Mouse (Mus musculus): ENCODE data around the gene Plekha1.

The Plekha1 gene

DNA sequence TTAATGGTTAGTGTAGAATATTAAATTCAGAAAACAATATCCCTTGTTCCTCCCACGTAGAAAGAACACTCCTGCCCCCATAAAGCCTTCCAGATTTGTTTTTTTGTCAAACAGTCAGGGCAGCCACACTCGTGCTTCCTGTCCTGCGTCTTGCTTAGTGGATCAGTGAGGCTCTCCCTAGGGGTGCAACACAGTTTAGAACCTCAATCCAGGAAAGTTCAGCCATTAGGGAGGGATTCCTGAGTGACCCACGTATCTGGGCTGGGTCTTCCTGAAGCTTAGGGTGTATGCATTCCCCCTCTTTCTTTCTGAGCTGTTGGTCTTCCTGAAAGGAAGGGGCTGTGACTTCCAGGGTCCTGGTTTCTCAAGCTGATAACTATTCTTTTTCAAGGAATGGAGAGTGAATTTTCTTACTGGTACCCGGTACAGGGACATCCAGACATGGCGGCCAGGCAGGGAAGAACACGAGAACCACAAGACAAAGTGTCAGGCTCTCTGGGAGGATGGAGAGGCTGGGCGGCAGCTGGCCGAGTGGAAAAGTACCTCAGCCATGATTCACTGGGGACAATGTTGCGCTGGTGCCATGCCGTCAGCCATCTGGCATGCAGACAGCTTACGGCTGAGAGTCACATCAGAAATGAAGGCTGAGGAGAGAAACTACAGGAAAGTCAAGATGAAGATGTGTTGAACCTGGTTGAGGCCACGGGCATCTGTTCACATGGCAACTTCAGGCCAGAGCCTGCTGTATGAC lies 57.6 kb downstream of the Plekha1 start:
- DNase-seq (ENCODE audit: low spot score) = no peak

DNA sequence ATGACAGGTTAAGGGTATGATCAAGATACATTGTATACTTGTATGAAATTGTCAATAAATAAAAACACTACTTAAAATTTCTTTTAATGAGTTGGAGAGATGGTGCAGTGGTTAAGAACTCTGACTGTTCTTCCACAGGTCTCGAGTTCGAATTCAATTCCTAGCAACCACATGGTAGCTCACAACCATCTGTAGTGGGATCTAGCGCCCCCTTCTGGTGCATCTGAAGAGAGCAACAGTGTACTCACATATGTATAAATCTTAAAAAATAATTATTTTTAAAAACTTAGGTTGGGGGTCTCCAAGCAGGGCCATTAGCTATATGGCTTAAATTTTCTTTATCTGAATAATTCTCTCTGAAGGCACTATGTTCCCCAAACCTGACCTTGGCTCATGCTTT lies 64.8 kb downstream of the Plekha1 start:
- DNase-seq (ENCODE audit: low spot score) = no peak

DNA sequence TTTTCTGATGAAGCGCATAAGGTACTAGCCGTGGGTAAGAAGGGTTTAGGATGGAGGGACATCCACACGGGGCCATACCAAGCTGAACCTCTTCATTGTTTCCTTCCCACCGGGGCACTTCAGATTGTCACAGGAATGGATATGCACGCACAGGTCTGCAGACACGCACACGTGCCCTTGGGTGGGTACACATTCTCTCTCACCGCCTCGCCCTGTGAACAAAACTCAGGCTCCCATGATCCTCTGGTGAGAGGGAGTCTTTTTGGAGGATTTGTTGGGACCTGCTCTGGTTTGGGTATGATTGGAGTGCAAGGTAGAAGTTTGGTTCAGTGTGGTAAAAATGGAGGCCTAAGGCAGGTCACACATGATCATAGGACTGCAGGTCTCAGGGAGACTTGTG lies 67.4 kb downstream of the Plekha1 start:
- no peak for DNase-seq (ENCODE audit: low spot score)

DNA sequence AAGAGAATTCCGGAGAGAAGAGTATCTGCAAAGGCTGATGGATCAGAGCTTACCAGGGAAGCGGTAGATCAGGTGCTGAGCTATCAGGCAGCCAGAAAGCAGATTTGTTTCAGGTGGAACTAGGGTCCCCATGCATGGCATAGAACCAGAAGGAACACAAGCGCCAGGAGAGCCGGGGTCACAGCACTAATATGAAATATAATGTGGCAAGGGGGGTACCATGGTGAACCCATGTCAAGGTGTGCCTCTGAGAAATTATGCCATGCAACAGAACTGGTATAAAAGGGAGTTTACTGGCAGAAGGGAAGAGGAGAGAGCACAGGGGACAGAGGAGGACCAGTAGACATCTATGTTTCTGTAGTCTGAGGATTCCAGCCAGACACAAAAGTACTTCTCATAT lies 69.1 kb downstream of the Plekha1 start:
- DNase-seq (ENCODE audit: low spot score) = no peak

DNA sequence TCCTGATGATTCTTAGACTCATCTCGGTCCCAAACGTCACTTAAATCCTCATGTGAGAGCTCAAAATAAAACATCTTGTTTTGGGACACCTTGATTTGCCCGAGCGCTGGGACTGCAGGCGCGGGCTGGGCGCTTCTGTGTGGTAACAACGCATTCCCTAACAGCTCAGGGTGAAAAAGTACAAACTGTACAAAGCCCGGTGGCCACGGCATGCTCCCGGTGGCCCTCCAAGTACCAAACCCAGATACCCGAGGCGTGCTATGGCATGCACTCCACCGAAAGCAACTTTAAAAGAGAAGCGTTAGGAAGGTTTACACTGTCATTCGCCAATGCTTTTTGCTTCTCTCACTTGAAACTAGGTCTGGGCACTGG lies 69.9 kb downstream of the Plekha1 start:
- DNase-seq (ENCODE audit: low spot score) = peak; percentile 28

DNA sequence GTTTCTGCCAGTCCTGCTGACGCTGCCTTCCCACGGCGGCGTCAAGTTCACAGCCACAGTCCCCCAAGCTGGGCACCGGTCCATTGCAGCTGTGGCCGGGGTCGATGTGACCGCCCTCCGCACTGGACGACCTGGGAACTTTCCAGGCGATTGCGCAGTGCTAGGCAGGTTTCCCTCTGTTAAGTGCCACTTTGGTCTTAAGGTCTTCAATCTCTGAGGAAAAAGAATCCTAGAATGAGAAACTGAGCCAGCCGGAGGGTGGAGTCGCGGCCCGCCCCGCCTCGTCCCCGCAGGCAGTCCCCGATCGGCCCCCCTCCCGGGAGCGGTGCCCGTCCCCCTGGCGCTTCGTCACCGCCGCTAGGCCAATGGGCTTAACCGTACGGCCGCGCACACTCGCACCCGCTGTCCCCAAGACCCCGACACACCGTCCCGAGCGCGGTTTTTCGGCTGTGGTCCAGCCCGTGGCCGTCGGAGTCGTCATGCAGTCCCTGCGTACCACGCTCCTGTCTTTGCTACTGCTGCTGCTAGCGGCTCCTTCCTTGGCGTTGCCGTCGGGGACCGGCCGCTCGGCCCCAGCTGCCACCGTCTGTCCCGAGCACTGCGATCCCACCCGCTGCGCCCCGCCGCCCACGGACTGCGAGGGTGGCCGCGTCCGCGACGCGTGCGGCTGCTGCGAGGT lies 70.4 kb downstream of the Plekha1 start, which contains the start of gene Htra1:
Gene Htra1 (plus strand): TSS at position 319 of the 679 bp plus-strand sequence.
- DNase-seq (ENCODE audit: low spot score) = peak; percentile 75

DNA sequence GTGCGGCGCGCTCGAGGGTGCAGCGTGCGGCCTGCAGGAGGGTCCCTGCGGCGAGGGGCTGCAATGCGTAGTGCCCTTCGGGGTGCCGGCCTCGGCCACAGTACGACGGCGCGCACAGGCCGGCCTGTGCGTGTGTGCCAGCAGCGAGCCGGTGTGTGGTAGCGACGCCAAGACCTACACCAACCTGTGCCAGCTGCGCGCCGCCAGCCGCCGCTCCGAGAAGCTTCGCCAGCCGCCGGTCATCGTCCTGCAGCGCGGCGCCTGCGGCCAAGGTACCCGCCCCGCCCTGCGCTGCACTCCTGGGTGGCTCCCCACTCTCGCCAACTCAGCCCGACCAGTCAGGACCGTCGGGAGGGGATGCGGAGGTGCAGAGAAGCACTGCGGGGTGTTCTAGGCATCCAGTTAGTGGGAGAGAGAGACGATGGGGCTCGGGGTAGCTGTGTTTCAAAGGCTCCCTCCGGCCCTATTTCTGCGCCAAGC lies 71.0 kb downstream of the Plekha1 start:
- DNase-seq (ENCODE audit: low spot score) = peak; percentile 20

DNA sequence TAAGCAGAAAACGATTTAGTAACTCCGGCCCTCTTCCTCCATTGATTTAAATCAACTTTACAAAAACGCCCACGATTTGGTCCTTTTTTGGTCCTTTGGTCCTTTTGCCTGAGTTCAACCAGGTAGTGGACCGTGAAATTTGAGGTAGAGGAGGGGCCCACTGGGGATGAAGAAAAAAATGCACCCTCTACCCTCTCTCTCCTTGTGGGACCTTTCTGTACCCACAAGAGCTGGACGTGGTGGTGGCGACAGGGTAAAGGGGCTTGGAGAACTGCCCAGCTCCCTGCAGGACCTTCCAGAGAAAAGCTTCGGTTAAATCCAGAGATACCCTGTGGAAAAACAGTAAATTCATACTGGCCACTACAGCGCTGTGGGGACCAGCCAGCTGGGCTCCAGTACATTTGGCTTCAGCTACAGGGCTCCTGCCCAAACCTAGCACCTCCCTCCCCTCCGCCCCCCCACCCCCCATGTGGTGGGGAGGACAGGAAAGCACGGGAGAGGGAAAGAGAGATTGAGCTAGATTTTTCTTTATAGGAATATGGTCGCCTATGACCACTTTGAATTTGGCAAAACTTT lies 71.8 kb downstream of the Plekha1 start:
- DNase-seq (ENCODE audit: low spot score) = no peak

DNA sequence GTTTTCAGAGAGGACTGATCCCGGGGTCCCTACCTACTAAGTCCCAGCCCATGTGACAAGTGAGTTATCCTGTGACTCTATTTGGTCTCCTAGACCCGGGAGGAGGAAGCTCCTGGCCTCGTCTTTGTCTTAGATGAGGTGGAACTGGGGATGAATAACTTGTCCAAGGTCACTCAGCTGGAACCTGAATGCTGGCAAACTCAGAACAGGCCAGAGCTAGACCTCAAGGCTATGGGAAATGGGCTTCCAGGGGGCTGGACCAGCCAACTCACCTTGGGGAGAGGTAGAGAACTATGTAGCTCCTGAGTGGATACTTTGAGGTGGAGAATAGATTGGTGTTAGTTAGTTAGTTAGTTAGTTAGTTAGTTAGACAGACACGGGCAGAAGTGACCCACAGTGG lies 72.4 kb downstream of the Plekha1 start:
- no peak for DNase-seq (ENCODE audit: low spot score)

DNA sequence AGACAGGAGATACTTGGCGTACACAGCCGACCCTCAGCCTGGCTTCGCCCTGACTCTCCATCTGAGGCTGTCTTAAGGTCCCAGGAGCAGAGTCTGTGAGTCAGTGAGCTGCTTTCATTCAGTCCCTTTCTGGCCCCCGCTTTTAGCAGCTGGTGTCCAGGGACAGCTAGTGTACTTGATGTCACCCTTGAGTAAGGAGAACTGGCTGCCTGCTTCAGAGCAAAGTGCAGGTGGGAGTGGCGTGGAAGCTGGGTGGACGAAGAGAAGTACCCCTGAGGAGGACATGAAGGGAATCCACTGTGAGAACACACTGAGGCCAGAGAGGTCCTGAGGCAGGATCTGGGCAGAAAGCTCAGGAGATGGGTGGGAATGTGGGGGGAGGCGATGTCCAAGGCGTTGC lies 73.3 kb downstream of the Plekha1 start:
- DNase-seq (ENCODE audit: low spot score) = no peak

DNA sequence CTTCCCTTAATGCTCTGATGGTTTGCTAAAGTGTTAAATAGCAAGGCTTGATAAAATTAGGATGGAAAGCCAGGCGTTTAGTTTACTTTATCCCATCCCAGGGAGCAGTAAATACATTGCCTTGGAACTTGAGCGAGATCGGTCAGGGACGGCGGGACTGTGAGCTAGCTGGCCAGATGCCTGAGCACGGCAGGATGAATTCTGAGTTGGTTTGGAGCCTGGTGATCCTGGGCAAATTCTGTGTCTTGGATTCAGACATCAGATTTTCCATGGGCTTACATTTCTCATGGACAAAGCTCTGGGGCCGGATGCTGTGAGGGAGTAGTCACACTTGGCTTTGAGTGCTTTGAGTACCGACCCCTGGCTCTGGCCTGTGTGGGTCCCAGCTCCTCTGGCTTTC lies 75.2 kb downstream of the Plekha1 start:
- DNase-seq (ENCODE audit: low spot score) = no peak

DNA sequence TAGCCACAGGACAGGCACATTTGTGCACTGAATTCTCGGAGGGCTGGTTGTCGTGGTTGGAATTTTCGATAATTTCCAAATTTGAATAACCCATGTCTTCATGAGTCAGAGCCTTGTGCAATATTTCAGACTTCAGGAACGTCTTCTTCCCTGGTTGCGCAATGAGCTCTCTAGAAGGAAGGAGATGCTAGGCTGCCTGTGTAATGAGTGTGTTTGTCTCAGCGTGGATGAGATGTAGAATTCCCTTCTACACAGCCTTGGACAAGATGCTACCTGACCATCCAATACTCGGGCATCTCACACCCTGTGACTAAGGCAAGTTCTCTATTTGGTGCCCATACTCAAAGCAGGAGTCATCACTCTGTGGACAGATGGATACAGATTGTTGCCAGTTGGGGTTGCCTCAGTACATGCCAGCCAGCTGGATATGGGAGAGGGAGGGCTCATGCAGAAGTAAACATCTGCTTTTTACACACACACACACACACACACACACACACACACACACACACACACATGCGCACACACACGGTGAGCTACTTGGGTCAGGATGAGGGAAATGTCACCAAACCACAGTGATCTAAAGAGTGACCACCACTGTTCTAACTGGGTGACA lies 77.8 kb downstream of the Plekha1 start:
- peak; percentile 56 for DNase-seq (ENCODE audit: low spot score)

DNA sequence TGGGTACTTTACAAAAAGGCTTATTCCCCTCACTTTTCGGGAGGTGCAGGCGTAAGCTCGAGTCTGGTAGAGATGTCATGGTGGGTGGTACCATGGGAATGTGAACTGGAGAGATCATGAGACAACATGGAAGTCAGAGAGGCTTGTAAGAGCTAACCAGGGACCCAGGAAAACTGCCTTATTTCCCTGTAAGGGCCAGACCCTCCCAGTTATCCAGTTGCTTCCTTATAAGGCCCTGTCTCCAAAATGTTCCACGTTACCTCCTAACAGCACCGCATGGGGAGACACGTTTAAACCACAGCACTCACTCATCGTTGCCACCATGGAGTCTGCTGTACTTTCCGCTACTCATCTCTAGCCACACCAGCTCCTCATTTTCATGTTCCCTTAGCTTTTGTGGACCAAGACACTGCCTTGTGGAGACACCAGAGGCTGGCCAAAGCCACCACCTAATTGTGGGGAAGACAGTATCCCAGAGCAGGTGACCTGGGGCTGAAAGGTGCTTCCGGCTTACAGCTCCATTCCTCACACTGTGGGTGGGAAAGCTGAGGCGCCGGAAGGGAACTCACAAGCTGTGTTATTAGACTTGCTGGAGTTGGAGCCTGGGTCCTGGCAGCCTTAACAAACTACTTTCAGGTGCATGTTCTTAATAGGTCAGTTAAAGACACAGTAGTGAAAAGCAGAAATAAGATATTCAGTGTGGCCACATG lies 79.4 kb downstream of the Plekha1 start:
- no peak for DNase-seq (ENCODE audit: low spot score)

DNA sequence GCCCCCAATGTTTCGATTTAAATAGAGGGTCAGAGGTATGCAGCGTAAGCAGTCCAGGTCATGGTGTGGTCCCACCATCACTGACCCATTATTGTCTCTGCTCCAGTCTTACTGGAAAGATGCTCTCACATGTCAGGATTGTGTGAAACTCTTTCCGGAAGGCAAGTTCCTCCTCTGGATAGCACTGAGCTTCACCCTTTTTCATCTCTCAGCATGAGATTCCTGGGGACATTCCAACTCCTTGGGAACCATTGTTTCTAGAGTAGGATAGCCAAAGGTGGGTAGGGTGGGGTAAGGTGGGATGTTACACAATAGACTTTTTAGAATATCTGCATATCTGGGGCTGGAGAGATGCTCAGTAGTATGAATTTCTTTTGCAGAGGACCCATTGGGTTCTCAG lies 80.2 kb downstream of the Plekha1 start:
- no peak for DNase-seq (ENCODE audit: low spot score)

DNA sequence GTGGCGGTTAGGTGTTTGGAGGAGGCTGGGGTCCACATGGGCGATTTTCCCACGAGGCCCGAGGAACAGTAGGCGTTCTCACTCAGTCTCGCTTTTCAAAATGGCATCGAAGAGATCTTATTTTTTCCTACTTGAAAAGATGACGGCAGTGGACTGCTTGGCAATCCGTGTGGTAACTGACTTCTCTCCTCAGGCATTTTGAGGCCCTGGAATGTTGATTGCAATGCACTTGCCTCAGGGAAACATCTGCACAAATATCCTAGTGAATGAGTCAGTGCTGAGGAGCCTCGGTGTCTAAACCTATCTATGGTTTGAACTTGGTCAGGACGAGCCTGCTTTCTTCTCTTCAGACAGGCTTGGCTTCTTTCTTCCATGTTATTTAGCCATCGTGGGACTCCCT lies 80.7 kb downstream of the Plekha1 start:
- DNase-seq (ENCODE audit: low spot score) = no peak

DNA sequence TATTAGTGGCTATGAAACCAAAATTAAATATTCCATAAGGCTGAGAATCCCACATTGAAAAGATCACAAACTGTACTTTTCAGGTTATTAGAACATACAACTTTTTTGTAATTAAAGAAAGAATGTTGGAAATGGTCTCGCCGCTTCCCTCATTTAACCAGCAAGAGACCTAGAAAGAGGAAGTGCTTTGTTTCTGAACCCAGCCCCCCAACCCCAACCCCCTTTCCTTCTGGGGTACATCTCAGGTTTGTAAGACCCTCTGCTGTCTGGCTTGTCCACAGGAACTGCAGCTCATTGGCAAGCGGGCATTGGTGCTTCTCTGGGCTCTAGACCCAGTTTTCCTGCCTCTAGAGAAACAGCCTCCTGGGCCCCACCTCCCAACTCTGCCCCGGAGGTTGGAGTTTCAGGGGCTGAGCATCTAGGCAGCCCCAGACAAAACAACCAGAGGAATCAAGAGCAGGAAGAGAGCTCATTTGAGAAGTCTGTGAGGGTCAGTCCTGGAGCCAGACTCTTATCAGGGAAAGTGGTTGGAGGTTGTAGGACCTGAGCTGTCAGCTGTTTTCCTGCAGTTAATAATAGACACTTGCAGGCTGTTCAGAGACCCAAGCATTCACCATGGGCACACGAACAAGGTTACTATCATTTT lies 83.1 kb downstream of the Plekha1 start:
- no peak for DNase-seq (ENCODE audit: low spot score)

DNA sequence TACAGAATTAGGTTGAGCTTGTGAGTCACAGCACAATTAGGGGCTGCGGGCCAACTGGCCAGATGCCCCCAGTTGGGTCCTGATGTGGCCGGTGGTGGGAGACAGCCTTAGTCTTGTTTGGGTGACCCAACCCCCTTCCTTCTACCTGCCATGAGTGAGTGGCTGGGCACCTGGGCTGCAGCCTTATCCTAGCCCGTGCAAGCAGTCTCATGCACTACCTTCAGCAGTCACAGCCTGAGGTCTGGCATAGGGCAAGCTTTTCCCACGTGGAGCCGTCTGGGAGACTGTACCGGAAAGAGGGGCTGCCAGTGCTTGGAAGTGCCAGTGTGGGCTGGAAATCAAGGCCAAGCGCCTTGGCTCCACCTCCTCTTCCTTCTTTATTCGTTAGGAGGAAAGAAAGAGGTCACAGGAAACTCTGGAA lies 83.8 kb downstream of the Plekha1 start:
- peak; percentile 57 for DNase-seq (ENCODE audit: low spot score)

DNA sequence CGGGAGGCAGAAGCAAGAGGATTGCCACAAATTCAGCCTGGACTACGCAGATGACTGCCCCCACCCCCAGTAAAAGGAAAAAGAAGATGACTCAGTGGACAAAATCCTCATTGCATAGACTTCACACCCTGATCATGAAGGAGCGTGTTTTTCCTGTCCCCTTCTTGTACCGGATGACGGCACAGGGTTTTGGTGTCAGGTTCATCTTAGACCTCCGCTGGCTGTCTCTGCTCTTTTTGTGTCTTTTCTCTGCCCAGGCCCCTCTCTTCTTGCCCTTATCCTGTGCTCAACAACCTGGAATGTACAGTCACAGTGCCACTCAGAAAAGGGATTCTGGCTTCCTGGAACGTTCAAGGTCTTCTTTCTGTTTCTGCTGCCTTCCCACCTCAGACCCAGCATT lies 84.9 kb downstream of the Plekha1 start:
- no peak for DNase-seq (ENCODE audit: low spot score)

DNA sequence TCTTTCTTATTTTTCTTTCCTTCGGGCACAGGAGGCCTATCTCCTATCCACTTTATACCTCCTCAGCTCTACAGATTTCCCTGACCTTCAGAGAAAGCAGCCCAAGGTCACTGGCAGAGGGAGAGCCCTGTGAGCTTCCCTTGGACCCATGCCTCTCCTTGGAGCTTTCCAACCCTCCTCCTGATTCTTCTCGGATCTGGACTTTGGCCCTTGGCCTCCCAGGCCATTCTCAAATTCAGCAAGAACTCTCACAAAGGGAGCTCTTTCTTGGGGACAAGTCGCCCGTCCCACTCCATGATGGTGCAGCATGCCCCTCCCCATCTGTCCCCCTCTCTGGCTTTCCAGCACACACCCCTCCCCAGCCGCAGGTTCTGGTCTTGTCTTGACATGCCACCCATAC lies 85.4 kb downstream of the Plekha1 start:
- no peak for DNase-seq (ENCODE audit: low spot score)

DNA sequence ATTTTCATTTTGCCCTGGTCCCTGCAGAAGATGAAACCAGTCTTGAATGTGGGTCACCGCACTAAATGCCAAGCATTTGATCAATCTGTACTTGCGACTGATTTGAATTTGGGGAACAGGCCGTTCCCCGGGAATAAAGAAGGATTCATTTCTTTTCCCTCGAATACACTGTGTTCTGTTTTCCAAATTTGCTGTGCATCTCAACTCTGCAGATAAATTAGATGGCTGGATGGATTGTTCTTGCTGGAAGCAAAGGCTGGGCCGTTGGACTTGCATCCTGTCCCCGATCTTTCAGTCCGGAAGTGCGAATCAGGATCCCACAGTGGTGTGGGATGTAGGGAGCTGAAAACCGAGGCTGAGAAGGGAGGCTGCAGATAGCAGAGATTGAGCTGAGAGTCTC lies 87.8 kb downstream of the Plekha1 start:
- DNase-seq (ENCODE audit: low spot score) = no peak

DNA sequence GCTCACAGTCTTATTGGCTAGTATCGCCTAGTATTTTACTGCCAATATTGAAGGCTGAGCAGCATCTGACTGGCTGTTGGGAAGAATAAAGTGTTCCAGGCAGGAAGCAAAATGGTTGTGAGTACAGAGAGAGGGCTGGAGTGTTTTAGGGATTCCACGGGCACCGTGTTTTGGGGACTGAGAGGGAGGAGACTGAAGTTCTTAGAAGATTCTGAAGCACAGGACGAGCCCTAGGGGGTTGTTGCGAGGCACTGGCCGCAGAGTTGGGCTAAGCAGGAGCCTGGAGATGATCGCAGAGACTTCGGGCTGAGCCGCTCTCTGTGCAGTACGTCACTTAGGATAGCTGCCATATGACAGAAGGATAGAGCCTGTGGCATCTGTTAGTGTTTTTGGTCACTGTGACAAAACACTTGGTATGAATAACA lies 88.6 kb downstream of the Plekha1 start:
- no peak for DNase-seq (ENCODE audit: low spot score)

DNA sequence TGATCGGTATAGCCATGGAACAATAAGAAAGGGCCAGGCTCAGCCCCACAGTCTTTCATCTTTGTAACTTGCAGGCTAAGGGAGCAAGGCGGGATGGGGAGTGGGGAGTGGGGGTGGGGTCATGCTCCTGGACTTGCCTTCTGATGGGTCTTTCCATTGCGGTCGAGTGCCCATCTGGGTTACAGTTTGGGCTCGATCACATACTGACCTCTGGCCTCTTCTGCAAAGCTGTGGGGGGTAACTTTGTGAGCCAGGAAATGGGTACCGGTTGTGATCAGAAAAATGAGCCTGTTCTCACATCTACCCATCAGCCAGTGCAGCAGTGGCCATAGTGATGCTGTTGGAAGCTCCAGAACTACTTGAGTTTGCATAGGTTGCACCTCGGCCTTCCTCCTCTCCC lies 93.0 kb downstream of the Plekha1 start:
- no peak for DNase-seq (ENCODE audit: low spot score)
